Mouse (Mus musculus) heart, adult 18-20 months (tissue): ENCODE results near the gene Uqcc2. TPM values are rescaled to one million over a fixed set of nuclear protein-coding genes. Genes with fewer than 3 reads are reported as not detected.

Experiments used
- DNase-seq, 2 experiments: peaks; one replicate each; pipeline ENCODE4 v3.0.0; 2021 to 2022; ENCODE audit warnings: mixed read lengths in 1 of 2
- microRNA-seq, 2 experiments: library from miRNA; unstranded; fragments of <30 nt; microRNA quantifications; one replicate each; pipeline ENCODE4 v1.2.0; 2022
- total RNA-seq, 2 experiments: library from RNA; stranded (reverse); gene quantifications; 2 replicates each; pipeline ENCODE4 v1.2.3; 2021

Gene Uqcc2
- total RNA-seq, 2 experiments from 2014 or later, result 307 to 322 TPM

DNA sequence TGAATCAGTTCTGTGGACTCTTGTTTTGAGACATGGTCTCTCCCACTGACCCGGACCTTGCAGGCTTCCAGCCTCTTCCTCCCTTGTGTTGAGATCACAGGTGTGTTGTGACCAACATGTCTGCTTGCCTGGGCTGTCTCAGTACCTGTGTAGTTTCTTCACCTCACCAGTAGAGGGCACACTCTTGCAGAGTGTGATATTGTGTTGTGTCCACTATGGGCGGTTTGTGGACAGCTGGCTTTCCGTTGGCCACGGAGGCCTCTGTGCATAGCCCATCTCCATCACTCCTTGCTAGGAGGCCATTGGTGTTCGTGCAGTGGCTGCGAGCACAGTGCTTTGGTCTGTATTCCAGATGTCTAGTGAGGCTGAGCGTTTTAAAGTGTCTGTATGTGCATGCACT lies 56.6 kb downstream of the Uqcc2 start:
- DNase-seq, result no peak

DNA sequence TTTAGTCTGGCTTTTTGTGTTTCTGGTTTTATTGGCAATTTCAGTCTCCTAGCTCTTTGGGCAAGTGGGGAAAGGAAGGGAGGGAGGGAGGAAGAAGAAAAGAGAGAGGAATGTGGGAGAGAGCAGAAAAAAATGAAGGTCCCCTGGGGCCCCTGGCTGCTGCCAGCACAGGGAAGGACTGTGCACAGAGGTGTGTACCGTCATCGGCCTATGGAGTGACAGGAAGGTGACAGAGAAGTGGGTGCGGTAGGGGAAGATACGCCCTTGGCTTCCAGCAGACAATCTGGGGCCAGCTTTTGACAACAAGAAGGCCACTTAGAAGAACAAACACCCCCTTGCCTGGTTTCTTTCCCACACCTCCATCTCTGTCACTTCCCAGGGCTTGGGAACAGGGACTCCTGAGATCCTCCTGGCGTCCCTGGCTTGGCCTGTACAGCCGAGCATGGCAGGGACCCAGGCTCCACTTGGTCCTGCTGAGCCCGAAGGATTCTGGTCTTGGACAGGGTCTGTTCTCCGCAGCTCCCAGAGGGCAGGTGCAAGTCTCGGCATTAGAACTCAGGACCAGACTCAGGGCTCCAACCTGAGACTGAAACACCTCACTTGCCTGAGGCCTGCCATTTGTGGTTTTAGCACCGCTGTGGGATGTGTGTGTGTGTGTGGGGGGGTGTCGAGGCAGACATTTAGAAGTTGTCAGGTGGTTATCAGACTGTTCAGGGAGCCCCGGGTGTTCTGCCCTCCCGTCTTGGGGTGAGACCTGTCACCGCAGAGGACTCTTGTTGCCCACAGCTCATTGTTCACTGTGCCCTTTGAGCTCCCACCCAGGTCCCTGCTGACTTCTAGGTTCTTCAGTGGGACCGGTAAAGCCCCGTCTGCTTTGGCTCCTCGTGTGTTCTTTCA lies 58.6 kb downstream of the Uqcc2 start:
- DNase-seq, result peak in 1 of 2 experiments; percentile 50

DNA sequence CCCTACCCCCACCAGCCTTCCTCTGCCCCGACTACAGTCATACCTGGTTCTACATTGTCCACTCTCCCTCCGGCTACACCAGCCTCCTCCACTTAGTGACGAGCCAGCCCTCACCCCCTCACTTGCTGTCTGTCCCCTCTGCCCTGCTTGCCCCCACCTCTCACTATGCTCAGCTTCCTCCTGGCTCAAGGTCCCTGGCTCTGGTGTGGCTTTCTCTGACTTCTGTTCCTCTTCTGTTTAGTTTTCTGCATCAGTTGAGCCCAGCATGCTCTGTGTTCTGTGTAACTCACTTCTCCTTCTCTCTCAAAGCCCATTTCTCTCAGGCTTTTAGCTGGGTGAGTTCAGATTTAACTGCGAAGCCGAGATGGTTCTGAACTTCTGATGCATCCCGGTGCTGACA lies 59.5 kb downstream of the Uqcc2 start:
- no peak for DNase-seq

DNA sequence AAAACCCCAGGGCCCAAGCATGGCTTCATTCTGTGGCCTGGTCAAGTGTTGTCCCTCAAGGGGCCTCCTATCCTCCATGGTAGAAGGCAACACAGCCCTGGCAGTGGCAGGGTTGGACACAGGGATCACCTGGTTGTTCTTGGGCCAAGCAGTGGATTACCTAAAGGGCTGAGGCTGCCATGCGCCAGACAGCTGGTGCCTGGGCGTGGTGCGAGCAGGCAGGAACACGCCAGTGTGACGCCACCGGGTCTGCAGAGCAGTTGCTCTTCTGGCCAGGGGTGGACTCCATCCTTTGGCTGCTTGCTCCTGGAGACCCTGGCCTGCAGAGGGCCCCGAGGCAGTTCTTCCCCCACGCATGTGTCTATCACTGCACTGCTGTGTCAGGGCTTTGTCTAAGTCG lies 59.9 kb downstream of the Uqcc2 start:
- DNase-seq, result no peak

DNA sequence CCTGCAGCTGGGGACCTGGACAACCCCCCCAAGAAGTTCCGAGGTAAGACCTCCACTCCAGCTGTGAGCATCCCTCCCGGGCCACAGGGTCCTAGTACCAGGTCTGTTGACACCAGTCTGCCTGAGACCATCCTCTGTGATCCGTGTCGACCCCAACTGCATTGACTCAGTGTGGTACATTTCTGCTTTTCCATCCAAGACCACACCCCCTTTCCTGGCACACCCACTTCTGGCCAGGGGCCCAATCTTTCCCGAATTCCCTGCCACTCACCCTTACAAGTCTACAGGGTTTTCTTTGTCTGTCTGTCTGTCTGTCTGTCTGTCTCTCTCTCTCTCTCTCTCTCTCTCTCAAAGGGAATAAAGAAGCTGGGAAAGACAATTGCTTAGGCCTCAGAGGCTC lies 60.6 kb downstream of the Uqcc2 start:
- DNase-seq, result no peak

Small RNAs within 50 kb of the gene (microRNA-seq; reads per million reads assigned to microRNA genes)
- 0 reads per million in 2 experiments for gene Mir7677

Other genes starting within 250 kb of the Uqcc2 start
- 1 to 10 TPM in 1 of 2 experiments, under 1 TPM in 1; 0.37 to 1.1 TPM for gene Kifc5b, start 216.8 kb downstream of the Uqcc2 start, total RNA-seq
- gene Phf1, start 200.9 kb downstream of the Uqcc2 start, total RNA-seq, result 10 to 100 TPM; 15.3 to 16.5 TPM
- gene Cuta, start 194.3 kb downstream of the Uqcc2 start, total RNA-seq, result 100 to 1,000 TPM in 1 of 2 experiments, 10 to 100 TPM in 1; 93.2 to 100 TPM
- gene Syngap1, start 192.7 kb downstream of the Uqcc2 start, total RNA-seq, result 1 to 10 TPM; 3.6 to 5.5 TPM
- 1 to 10 TPM; 2.6 to 3.7 TPM for gene Zbtb9, start 160.7 kb downstream of the Uqcc2 start, total RNA-seq
- gene Bak1, start 104.9 kb downstream of the Uqcc2 start, total RNA-seq, result 10 to 100 TPM; 14.9 to 16.4 TPM
- gene Itpr3, start 76.6 kb downstream of the Uqcc2 start, total RNA-seq, result 1 to 10 TPM; 4.1 to 5.8 TPM
- gene Ip6k3, start 33.9 kb upstream of the Uqcc2 start, total RNA-seq, result 1 to 10 TPM; 4.3 to 8.0 TPM
- 10 to 100 TPM; 28.0 to 30.5 TPM for gene Lemd2, start 70.6 kb upstream of the Uqcc2 start, total RNA-seq